Mouse (Mus musculus) ES-Bruce4 (cell line): ENCODE measurements at regions not wholly inside any gene's neighbourhood (a gene's known extent, or its start where the extent isn't known, plus 50 kb on each side); places are given as distances from the start of the nearest gene placed in this dataset.

ENCODE experiments used
- CTCF ChIP-seq: IDR thresholded peaks from one replicate; pipeline ENCODE4 v1.8.1; 2011; ENCODE audit warnings: low read depth, low read length
- EP300 ChIP-seq: IDR thresholded peaks from 2 replicates; pipeline ENCODE4 v1.6.1; 2011; ENCODE audit warnings: low read depth, low read length; ENCODE audit not compliant: insufficient read depth

DNA sequence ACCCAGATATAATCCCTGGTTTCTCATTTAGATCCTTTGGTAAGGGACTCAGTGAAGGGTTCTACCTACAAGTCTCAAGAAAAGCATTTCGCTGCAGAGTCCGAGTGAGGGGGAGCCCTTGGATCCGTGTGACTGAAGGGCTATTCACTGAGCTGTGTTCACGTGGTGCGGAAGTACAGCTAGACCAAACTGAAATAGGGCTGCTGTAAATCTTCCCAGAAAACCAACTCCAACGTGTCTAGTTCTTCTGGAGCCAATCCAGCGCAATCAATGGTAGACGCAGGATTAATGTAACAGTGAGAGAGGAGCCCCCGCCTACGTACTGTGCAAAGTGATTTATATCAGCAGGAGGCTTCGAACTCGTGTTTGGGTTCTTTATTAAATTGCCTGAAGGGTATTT lies 461.9 kb downstream of the Ate1 start:
- TF ChIP-seq EP300: no peak
- TF ChIP-seq CTCF: no peak
